Mouse (Mus musculus) heart, adult 2 months (tissue): Measurements from ENCODE around the gene Trpv4.

Experiments used
- CTCF ChIP-seq: fragments of 200-600 bp; IDR thresholded peaks from 2 replicates; pipeline ENCODE4 v1.8.1; 2022; ENCODE audit warnings: antibody characterized with exemption, mild to moderate bottlenecking, moderate library complexity
- POLR2A ChIP-seq: fragments of 200-500 bp; IDR thresholded peaks from 2 replicates; pipeline ENCODE4 v1.6.1; 2011; ENCODE audit warnings: mild to moderate bottlenecking, low read depth, low read length, control low read depth; ENCODE audit not compliant: insufficient read depth

- TF ChIP-seq POLR2A (0 out of 2 replicates have a peak, but pooled peaks have one; percentile 32), CTCF (no peak)
Measured at GRCm38 (mm10) chr5:114658255-114658654, at the start of gene Trpv4.
